8 mouse cellular contexts compared by ENCODE assay signal in the genomic region with DNA sequence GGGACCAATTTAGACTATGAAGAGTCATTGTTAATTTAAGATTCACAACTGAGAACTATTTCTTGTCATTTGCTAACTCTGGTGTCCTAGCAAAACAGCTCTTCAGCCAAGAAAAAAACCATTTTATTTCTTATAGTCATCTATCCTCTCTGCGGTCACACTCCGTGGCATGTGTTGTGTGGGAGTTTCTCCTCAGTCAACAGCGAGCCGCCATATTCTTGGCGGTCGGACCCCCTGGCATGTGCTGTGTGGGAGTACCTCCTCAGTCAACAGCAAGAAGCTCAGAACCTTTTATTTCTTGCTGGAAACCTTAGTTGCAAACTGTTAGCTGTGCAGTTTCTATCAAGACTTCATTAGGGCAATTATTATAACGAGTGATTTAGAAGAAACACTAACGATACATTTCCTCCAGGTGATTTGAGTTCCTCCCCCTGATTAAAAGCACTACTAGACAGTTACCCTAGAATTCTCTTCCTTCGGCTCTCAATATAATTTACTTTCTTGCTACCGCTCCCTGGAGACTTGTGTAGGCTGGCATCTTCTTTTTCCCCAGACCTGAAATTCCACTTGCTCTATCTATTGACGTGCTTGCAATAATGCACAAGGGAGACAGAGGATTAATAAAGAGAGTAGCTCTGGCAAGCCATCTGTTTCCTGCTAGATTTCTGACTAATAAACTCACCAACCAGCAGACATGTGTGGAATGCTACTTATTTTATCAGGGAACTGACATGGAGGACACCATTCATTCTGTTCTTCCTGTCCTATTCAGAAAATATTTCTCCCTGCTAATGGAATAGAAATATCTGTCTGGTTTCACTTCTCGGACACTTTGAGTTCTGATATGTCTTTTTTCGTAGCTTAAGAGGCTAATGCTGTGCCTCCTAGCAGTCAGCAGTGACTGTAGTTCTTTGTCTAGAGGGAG.
DNase-seq lines count a peak whose midpoint lies in the region; ATAC-seq lines count a peak whose summit lies in the region.

No protein-coding gene starts in this region.

- H3K9me3 ChIP-seq in heart, embryonic 16.5 days (replicated peaks; ENCODE audit: control insufficient read depth, low read length): no peaks in the 10 kb centered on the region
- no peaks in the 10 kb centered on the region for H3K9me3 ChIP-seq in forebrain, embryonic 14.5 days (replicated peaks; ENCODE audit: control insufficient read depth, low read length)
- H3K9me3 ChIP-seq in liver, embryonic 12.5 days (replicated peaks): no peaks in the 10 kb centered on the region

- H3K36me3 ChIP-seq in heart, embryonic 16.5 days (ENCODE audit: control insufficient read depth, insufficient read depth): no peaks in the 10 kb centered on the region
- H3K36me3 ChIP-seq in forebrain, embryonic 14.5 days (ENCODE audit: control insufficient read depth, insufficient read depth, low read length): no peaks in the 10 kb centered on the region
- H3K36me3 ChIP-seq in liver, embryonic 12.5 days: no peaks in the 10 kb centered on the region

- H3K27me3 ChIP-seq in heart, embryonic 16.5 days (ENCODE audit: control insufficient read depth, insufficient read depth, low read length): no peaks in the 10 kb centered on the region
- no peaks in the 10 kb centered on the region for H3K27me3 ChIP-seq in forebrain, embryonic 14.5 days (replicated peaks; ENCODE audit: control insufficient read depth, insufficient read depth, low read length)
- H3K27me3 ChIP-seq in liver, embryonic 12.5 days (replicated peaks): no peaks in the 10 kb centered on the region

- no peak overlapping the region for H3K9ac ChIP-seq in heart, embryonic 16.5 days (ENCODE audit: low read length)
- no peak overlapping the region for H3K9ac ChIP-seq in forebrain, embryonic 14.5 days (ENCODE audit: low read length)
- no peak overlapping the region for H3K9ac ChIP-seq in liver, embryonic 12.5 days

- ATAC-seq in heart, embryonic 16.5 days (replicated peaks; ENCODE audit: extremely low read depth, insufficient read depth, low FRiP score): no peak
- peak; percentile 37; the same call in 1 of the 2 replicates for ATAC-seq in forebrain, embryonic 14.5 days
- ATAC-seq in liver, embryonic 12.5 days: no peak

- no peak for DNase-seq in heart, postnatal 4 days
- peak; percentile 24 for DNase-seq in forebrain, embryonic 14.5 days (ENCODE audit: low spot score)
- peak; percentile 18 for DNase-seq in kidney, postnatal 14 days
- DNase-seq in cerebellum, adult 11-12 months: no peak
- no peak for DNase-seq in cerebellum, adult 8-10 months
- DNase-seq in lung, postnatal 10 days: no peak

- WGBS in heart, embryonic 16.5 days: 62% methylated on average over 13 of the region's 13 CpGs
- 68% methylated on average over 13 of the region's 13 CpGs for WGBS in forebrain, embryonic 14.5 days
- WGBS in liver, embryonic 12.5 days (ENCODE audit: insufficient replicate concordance): 65% methylated on average over 13 of the region's 13 CpGs

- H3K4me3 ChIP-seq in heart, embryonic 16.5 days (ENCODE audit: low read length): 0 out of 2 replicates have a peak overlapping the region, but pooled peaks have one; percentile 7
- no peak overlapping the region for H3K4me3 ChIP-seq in forebrain, embryonic 14.5 days (ENCODE audit: low read depth, low read length)
- no peak overlapping the region for H3K4me3 ChIP-seq in liver, embryonic 12.5 days

- H3K4me2 ChIP-seq in heart, embryonic 16.5 days (ENCODE audit: low read depth, low read length): peak overlapping the region; percentile 41
- no peak overlapping the region for H3K4me2 ChIP-seq in forebrain, embryonic 14.5 days (ENCODE audit: low read length)
- H3K4me2 ChIP-seq in liver, embryonic 12.5 days: no peak overlapping the region

- peaks cover 4% of the 10 kb centered on the region; the same call in 1 of the 2 replicates for H3K4me1 ChIP-seq in heart, embryonic 16.5 days (ENCODE audit: control insufficient read depth, insufficient read depth, low read length)
- 0 out of 2 replicates have a peak, but pooled peaks cover 4% of the 10 kb centered on the region for H3K4me1 ChIP-seq in forebrain, embryonic 14.5 days (ENCODE audit: control insufficient read depth, insufficient read depth, low read length)
- no peaks in the 10 kb centered on the region for H3K4me1 ChIP-seq in liver, embryonic 12.5 days

- H3K27ac ChIP-seq in heart, embryonic 16.5 days (ENCODE audit: low read length): peak overlapping the region; percentile 51
- no peak overlapping the region for H3K27ac ChIP-seq in forebrain, embryonic 14.5 days (ENCODE audit: low read depth, low read length)
- H3K27ac ChIP-seq in liver, embryonic 12.5 days: 0 out of 2 replicates have a peak overlapping the region, but pooled peaks have one; percentile 15

Comparison
In these comparisons a context has a peak if more than half of its experiments do, and no peak if none do; other contexts are left out.
1. DNase-seq: peak in forebrain, embryonic 14.5 days (single experiment) and kidney, postnatal 14 days (single experiment); none in heart, postnatal 4 days (single experiment), cerebellum, adult 11-12 months (single experiment), cerebellum, adult 8-10 months (single experiment) and lung, postnatal 10 days (single experiment).